Mouse (Mus musculus): ENCODE results near the gene Tssk6. TPM values are rescaled to one million over a fixed set of nuclear protein-coding genes. Genes with fewer than 3 reads are reported as not detected.

Gene Tssk6
- polyA plus RNA-seq, 1 experiment from 2014 or later, result 3.5 TPM

DNA sequence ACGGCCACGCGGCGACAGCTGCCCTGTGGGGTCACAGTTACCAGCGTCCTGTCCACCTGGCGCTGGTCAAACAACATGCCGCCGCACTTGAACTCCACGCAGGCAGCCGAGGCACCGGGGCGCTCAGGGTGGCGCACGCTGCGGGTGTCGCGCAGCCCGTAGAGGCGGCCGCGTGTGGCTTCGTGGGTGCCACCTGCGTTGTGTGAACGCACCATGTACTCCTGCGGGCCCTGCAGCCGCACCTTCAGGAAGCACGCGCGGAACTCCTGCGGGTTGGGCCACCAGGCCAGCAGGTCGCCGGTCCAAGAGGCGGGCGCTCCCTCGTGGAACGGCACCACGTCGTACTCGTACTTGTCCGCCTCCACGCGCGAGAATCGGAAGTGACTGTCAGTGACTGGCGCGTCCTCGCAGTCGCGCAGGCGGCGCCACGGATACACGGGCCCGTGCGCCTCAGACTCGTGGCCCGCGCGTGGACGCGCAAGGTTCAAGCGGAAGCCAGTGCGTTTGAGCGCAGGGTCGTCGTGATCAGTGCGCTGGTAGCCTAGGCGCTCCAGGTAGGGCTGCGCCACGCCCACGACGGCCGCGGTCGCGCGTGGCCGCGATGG lies 20.6 kb upstream of the Tssk6 start:
- WGBS, result 17% methylated on average over 77 of the region's 79 CpGs
- H3K4me3 ChIP-seq (ENCODE audit: low read depth, low read length), result peak overlapping the region; percentile 45
- no peak overlapping the region for H3K27ac ChIP-seq (ENCODE audit: low read length)
- H3K4me1 ChIP-seq (ENCODE audit: control insufficient read depth, insufficient read depth, low read length), result peaks cover 7% of the 10 kb centered on the region; the same call in 1 of the 2 replicates
- H3K9me3 ChIP-seq (replicated peaks; ENCODE audit: control insufficient read depth, low read length, poor library complexity, severe bottlenecking), result no peaks in the 10 kb centered on the region
- H3K9ac ChIP-seq (ENCODE audit: low read depth, low read length), result peak overlapping the region; percentile 63
- ATAC-seq, result peak; percentile 16; the same call in 1 of the 2 replicates
- peaks cover 71% of the 10 kb centered on the region for H3K27me3 ChIP-seq (ENCODE audit: control insufficient read depth, insufficient read depth, low read depth, low read length)
- H3K4me2 ChIP-seq (ENCODE audit: low read length), result peak overlapping the region; percentile 59
- H3K36me3 ChIP-seq (ENCODE audit: control insufficient read depth, insufficient read depth, low read length), result no peaks in the 10 kb centered on the region

DNA sequence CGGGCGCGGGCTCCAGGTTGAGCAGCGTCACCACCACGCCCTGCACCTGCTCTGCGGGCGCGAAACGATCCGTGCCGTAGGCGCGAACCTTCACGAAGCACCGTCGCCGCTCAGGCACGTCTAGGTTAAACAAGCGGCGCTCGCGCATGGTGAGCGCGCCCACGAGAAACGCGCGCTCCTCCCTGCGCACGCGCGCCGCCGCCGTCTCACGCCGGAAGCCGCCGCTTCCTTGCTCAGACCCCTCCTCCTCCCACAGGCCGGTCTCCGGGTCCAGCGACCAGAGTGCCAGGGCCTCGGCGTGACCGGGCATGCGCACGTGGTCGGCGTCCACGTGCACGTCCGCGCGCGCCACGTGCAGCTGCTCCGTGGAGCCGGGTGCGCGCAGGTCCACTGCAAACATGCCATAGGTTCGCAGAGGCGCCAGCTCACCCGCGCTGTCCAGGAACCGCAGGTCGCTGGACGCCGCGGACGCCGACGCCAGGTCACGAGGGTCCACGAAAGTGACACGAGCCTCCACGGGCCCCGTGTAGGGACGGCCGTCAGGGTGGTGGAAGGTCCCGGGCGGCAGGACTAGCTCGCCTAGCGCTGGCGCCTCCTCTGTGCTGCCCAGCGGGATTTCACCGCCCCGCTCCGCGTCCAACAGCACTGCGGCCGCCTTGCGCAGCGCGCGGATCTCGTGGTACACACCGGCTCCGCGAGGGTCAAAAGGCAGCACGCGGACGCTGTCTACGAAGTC lies 19.8 kb upstream of the Tssk6 start:
- 5% methylated on average over 101 of the region's 103 CpGs for WGBS
- peaks cover 79% of the 10 kb centered on the region for H3K27me3 ChIP-seq (ENCODE audit: control insufficient read depth, insufficient read depth, low read depth, low read length)
- peak overlapping the region; percentile 45 for H3K4me3 ChIP-seq (ENCODE audit: low read depth, low read length)
- H3K9me3 ChIP-seq (replicated peaks; ENCODE audit: control insufficient read depth, low read length, poor library complexity, severe bottlenecking), result no peaks in the 10 kb centered on the region
- H3K4me1 ChIP-seq (ENCODE audit: control insufficient read depth, insufficient read depth, low read length), result peaks cover 10% of the 10 kb centered on the region
- ATAC-seq, result peak; percentile 79
- H3K36me3 ChIP-seq (ENCODE audit: control insufficient read depth, insufficient read depth, low read length), result no peaks in the 10 kb centered on the region
- H3K27ac ChIP-seq (ENCODE audit: low read length), result no peak overlapping the region
- peak overlapping the region; percentile 63 for H3K9ac ChIP-seq (ENCODE audit: low read depth, low read length)
- peak overlapping the region; percentile 59 for H3K4me2 ChIP-seq (ENCODE audit: low read length)

DNA sequence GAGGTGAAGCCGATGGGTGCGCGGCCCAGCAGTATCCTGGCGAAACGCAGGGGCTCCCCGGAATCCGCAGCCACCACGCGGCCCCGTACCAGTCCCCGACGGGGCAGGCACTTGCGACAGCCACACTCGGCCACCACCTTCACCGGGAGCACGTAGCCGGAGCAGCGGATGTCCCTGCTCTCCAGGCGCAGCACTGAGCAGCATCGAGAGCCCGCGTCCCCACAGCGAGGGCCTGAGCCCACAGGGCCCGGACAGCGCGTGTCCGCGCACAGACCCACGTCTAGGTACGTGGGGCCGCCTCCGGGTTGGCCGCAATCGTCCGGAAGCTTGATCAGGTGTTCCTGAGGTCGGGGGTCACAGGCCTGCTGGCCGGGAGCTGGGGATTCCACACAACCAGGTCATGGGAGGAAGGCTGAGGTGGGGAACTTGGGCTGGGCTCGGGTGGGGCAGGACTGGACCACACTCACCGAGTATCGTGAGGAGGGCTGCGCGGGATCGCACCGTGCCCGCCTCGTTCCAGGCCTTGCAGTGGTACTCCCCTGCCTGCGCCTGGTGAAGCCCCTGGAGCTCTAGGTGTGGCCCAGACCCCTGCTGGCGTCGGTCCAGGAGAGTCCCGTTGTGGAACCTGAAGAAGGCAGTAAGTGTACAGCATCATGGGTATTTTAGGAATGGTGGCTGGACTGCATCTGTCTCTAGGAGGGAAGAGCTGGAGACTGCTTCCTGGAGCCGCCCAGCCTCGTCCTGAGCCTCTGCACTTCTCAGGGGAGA lies 19.0 kb upstream of the Tssk6 start:
- WGBS, result 10% methylated on average over 52 of the region's 52 CpGs
- H3K9me3 ChIP-seq (replicated peaks; ENCODE audit: control insufficient read depth, low read length, poor library complexity, severe bottlenecking), result no peaks in the 10 kb centered on the region
- ATAC-seq, result 0 out of 2 replicates have a peak, but pooled peaks have one; percentile 2
- H3K36me3 ChIP-seq (ENCODE audit: control insufficient read depth, insufficient read depth, low read length), result no peaks in the 10 kb centered on the region
- H3K27ac ChIP-seq (ENCODE audit: low read length), result no peak overlapping the region
- H3K4me1 ChIP-seq (ENCODE audit: control insufficient read depth, insufficient read depth, low read length), result peaks cover 18% of the 10 kb centered on the region
- H3K9ac ChIP-seq (ENCODE audit: low read depth, low read length), result 0 out of 2 replicates have a peak overlapping the region, but pooled peaks have one; percentile 63
- H3K4me3 ChIP-seq (ENCODE audit: low read depth, low read length), result peak overlapping the region; percentile 45
- H3K27me3 ChIP-seq (ENCODE audit: control insufficient read depth, insufficient read depth, low read depth, low read length), result peaks cover 86% of the 10 kb centered on the region
- H3K4me2 ChIP-seq (ENCODE audit: low read length), result peak overlapping the region; percentile 59; the same call in 1 of the 2 replicates

DNA sequence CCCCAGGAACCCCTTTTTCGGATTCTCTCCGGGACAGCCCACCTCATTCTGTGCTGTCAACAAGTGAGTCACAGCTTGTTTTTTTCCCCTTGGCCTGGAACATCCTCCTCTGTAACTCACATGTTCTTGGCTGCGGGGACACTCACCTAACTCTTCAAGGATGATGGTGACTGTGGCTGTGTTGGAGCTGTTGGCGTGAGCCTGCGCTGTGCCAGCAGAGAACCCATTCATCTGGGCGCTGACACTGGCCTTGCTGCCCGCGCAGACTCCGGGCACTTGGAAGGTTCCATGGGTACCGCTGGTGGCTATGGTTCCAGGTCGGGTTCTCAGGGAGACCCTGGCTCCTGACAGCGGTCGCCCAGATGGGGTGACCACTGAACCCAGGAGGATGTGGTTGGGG lies 17.8 kb upstream of the Tssk6 start:
- no peak overlapping the region for H3K9ac ChIP-seq (ENCODE audit: low read depth, low read length)
- 54% methylated on average over 13 of the region's 13 CpGs for WGBS
- H3K4me2 ChIP-seq (ENCODE audit: low read length), result no peak overlapping the region
- peaks cover 95% of the 10 kb centered on the region for H3K27me3 ChIP-seq (ENCODE audit: control insufficient read depth, insufficient read depth, low read depth, low read length)
- ATAC-seq, result no peak
- no peak overlapping the region for H3K27ac ChIP-seq (ENCODE audit: low read length)
- H3K36me3 ChIP-seq (ENCODE audit: control insufficient read depth, insufficient read depth, low read length), result no peaks in the 10 kb centered on the region
- no peak overlapping the region for H3K4me3 ChIP-seq (ENCODE audit: low read depth, low read length)
- no peaks in the 10 kb centered on the region for H3K9me3 ChIP-seq (replicated peaks; ENCODE audit: control insufficient read depth, low read length, poor library complexity, severe bottlenecking)
- peaks cover 26% of the 10 kb centered on the region for H3K4me1 ChIP-seq (ENCODE audit: control insufficient read depth, insufficient read depth, low read length)

DNA sequence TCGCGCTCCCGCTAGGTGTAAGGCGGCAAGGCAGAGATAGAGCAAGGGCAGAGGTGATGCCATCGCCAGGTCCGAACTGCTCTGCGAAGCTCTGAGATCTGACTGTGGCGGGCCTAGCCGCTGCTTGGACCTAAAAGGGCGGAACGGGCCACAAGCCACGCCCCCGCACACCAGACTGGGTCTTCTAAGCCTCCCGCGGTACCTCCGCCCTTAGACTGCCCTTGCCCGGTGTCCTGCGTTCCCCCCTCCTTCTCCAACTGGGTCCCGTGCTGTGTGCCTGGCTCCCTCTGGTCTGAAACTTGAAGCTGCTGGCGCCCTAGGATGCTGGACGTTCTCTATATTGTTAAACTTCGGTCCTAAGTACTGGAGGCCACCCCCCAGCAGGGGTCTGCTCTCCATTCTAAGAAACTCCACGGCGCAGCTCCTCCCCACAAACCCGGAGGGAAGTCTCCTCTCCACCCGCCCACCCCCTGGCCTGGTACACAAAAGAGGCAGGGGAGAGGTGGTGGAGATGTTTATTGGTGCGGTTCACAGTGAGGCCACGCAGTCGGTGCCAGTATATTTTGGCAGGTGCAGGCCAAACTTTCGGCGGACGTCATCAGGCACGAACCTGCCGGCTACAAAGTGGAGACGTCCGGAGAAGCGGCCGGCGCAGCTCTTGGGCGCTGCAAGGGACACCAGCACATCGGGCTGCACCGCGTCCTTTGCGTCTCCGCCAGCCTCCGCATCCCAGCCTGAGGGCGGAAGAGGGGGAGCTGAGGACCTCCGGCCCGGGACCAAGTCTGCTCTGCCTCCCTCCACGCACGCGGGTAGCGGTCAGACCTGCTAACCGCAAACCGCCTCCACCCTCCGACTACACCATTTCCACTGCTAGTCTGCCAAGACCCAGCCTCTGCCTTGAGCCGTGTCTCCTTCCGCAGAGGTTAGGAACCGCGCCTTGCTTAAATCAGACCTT lies 14.4 kb upstream of the Tssk6 start, which contains the start of gene Cilp2:
Gene Cilp2, minus strand, starts transcription at position 399 of the 955 bp plus-strand sequence.
- ATAC-seq, result peak; percentile 4; the same call in 1 of the 2 replicates
- peak within 1 kb of the TSS; percentile 34; the same call in 1 of the 2 replicates for H3K9ac ChIP-seq (ENCODE audit: low read depth, low read length)
- H3K4me3 ChIP-seq (ENCODE audit: low read depth, low read length), result peak within 1 kb of the TSS; percentile 29
- peaks cover 75% of the 10 kb centered on the region for H3K27me3 ChIP-seq (ENCODE audit: control insufficient read depth, insufficient read depth, low read depth, low read length)
- H3K9me3 ChIP-seq (replicated peaks; ENCODE audit: control insufficient read depth, low read length, poor library complexity, severe bottlenecking), result no peaks in the 10 kb centered on the region
- H3K4me1 ChIP-seq (ENCODE audit: control insufficient read depth, insufficient read depth, low read length), result peaks cover 20% of the 10 kb centered on the region
- WGBS, result under 1% methylated on average over 60 of the region's 60 CpGs
- no peaks in the 10 kb centered on the region for H3K36me3 ChIP-seq (ENCODE audit: control insufficient read depth, insufficient read depth, low read length)
- H3K27ac ChIP-seq (ENCODE audit: low read length), result no peak within 1 kb of the TSS
- H3K4me2 ChIP-seq (ENCODE audit: low read length), result peak within 1 kb of the TSS; percentile 49

DNA sequence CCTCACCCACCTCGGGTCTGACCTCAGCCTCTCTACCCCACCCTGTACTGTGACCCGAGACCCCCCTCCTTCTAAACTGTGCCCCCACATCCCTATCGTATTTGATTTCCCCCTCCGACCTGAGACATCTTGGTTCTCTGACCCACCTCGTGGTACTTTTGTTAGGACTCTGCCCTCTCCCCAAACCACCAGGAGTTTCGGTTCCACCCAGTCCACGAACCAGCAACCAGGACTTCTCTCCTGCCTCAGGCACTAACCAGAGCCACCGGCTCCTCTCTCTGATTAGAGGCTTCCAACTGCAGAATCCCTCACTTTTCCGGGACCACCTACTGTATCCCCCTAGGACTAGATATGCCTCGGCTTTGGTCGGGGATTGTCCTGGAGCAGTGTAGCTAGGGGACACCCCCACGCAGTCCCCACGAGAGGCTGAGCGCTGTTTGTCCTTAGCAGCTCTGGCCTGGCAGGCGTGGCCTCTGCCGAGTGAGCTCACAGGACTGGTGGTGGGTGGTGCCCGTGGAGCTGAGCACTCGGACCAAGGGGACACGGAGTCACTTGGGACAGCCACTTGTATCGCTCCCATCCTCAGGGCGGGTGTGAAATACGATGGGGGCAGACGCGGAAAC lies 13.6 kb upstream of the Tssk6 start:
- peaks cover 20% of the 10 kb centered on the region for H3K4me1 ChIP-seq (ENCODE audit: control insufficient read depth, insufficient read depth, low read length)
- H3K9me3 ChIP-seq (replicated peaks; ENCODE audit: control insufficient read depth, low read length, poor library complexity, severe bottlenecking), result no peaks in the 10 kb centered on the region
- H3K27me3 ChIP-seq (ENCODE audit: control insufficient read depth, insufficient read depth, low read depth, low read length), result peaks cover 67% of the 10 kb centered on the region
- no peak overlapping the region for H3K27ac ChIP-seq (ENCODE audit: low read length)
- WGBS, result 4% methylated on average over 24 of the region's 24 CpGs
- H3K36me3 ChIP-seq (ENCODE audit: control insufficient read depth, insufficient read depth, low read length), result no peaks in the 10 kb centered on the region
- H3K4me2 ChIP-seq (ENCODE audit: low read length), result peak overlapping the region; percentile 49
- H3K9ac ChIP-seq (ENCODE audit: low read depth, low read length), result peak overlapping the region; percentile 46
- ATAC-seq, result no peak
- peak overlapping the region; percentile 29 for H3K4me3 ChIP-seq (ENCODE audit: low read depth, low read length)

DNA sequence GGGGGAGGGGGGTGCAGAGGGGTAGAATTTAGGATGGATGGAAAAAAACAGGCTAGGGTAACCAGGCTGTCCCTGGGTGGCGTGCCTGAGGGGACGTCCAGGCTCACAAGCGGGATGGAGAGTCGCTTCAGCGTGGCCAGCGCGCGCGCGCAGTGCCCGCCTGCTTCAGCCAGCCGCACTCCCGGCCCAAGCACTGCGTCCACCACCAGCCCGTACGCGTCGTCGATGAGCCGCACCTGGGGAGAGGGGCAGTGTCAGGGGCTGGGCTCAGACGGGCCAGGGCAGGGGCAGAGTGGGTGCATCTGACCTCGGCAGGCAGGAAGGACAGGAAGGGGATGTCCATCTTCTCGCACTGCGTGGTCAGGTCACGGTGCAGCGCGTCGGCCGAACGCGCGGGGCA lies 13.1 kb upstream of the Tssk6 start:
- peak overlapping the region; percentile 28 for H3K4me3 ChIP-seq (ENCODE audit: low read depth, low read length)
- H3K9me3 ChIP-seq (replicated peaks; ENCODE audit: control insufficient read depth, low read length, poor library complexity, severe bottlenecking), result no peaks in the 10 kb centered on the region
- H3K27ac ChIP-seq (ENCODE audit: low read length), result no peak overlapping the region
- peaks cover 2% of the 10 kb centered on the region; the same call in 1 of the 2 replicates for H3K36me3 ChIP-seq (ENCODE audit: control insufficient read depth, insufficient read depth, low read length)
- peak overlapping the region; percentile 46 for H3K9ac ChIP-seq (ENCODE audit: low read depth, low read length)
- H3K4me1 ChIP-seq (ENCODE audit: control insufficient read depth, insufficient read depth, low read length), result peaks cover 22% of the 10 kb centered on the region
- peaks cover 61% of the 10 kb centered on the region for H3K27me3 ChIP-seq (ENCODE audit: control insufficient read depth, insufficient read depth, low read depth, low read length)
- WGBS, result 4% methylated on average over 29 of the region's 32 CpGs
- no peak for ATAC-seq
- peak overlapping the region; percentile 46 for H3K4me2 ChIP-seq (ENCODE audit: low read length)

Measured in midbrain, embryonic 16.5 days (tissue).